Mouse (Mus musculus) stomach, postnatal 0 days (tissue): ENCODE results near the gene Rhof.

ENCODE experiments used
- CTCF ChIP-seq: IDR thresholded peaks from 2 replicates; pipeline ENCODE4 v1.5.1; 2016; ENCODE audit warnings: antibody characterized with exemption, low read depth, mild to moderate bottlenecking, moderate library complexity
- EP300 ChIP-seq: optimal IDR thresholded peaks from 2 replicates; pipeline ENCODE3; 2016; ENCODE audit warnings: antibody characterized with exemption

DNA sequence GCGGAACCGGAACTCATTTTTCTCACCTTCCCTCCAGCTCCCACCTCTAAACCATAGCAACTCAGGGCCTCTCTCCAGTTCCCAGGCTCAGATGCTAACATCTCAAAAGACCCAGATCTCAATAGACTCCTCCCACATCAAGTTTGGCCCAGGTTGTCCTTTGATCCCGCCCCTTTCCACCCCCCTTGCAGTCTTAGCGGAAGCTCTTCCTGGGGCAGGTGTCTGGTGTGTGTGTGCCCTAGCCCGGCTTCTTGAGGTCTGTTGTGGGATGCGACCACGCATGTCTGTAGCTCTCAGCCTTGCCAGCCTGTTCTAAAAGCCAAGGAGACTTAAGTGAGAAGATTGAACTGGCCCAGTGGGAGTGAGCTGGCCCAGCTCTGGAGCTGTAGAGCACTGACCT is 18.1 kb upstream of the Rhof start:
- TF ChIP-seq EP300: no peak
- no peak for TF ChIP-seq CTCF
